Mouse (Mus musculus) embryonic facial prominence, embryonic 15.5 days (tissue): Measurements from ENCODE around the gene St8sia6. TPM values are rescaled to one million over a fixed set of nuclear protein-coding genes. Genes with fewer than 3 reads are reported as not detected.
"Not testable (repeated sequence)": the region's sequence is repeated elsewhere in the genome, so short reads cannot be mapped to it uniquely, and the experiment has no call there.

Experiments used
- ATAC-seq: fragments of 200-750 bp; cut with Nextera tagmentation; 2 replicates; pipeline ENCODE4 v1.8.0; 2017; ENCODE audit warnings: low read depth, moderate TSS enrichment; ENCODE audit not compliant: insufficient number of reproducible peaks, low FRiP score, low TSS enrichment
- H3K27ac ChIP-seq: fragments of 300-500 bp; sonication (generic); replicated peaks from 2 replicates; pipeline ENCODE4 v1.5.1; 2015; ENCODE audit warnings: mild to moderate bottlenecking, inconsistent platforms
- H3K27me3 ChIP-seq: fragments of 300-500 bp; sonication (generic); 2 replicates; pipeline ENCODE4 v1.6.1; 2015; ENCODE audit warnings: inconsistent platforms
- H3K36me3 ChIP-seq: fragments of 300-500 bp; sonication (generic); 2 replicates; pipeline ENCODE4 v1.6.1; 2015; ENCODE audit warnings: mild to moderate bottlenecking, inconsistent platforms
- H3K4me1 ChIP-seq: fragments of 300-500 bp; sonication (generic); 2 replicates; pipeline ENCODE4 v1.6.1; 2015; ENCODE audit warnings: inconsistent platforms
- H3K4me2 ChIP-seq: fragments of 300-500 bp; sonication (generic); replicated peaks from 2 replicates; pipeline ENCODE4 v1.6.1; 2015; ENCODE audit warnings: mild to moderate bottlenecking, inconsistent platforms
- H3K4me3 ChIP-seq: fragments of 300-500 bp; sonication (generic); replicated peaks from 2 replicates; pipeline ENCODE4 v1.5.1; 2015; ENCODE audit warnings: mild to moderate bottlenecking, inconsistent platforms
- H3K9ac ChIP-seq: fragments of 300-500 bp; sonication (generic); 2 replicates; pipeline ENCODE4 v1.6.1; 2015; ENCODE audit warnings: inconsistent platforms
- H3K9me3 ChIP-seq: fragments of 300-500 bp; sonication (generic); replicated peaks from 2 replicates; pipeline ENCODE4 v1.6.1; 2016; ENCODE audit warnings: inconsistent platforms
- WGBS: fragments of 180-500 bp; shearing (Covaris S2); methylation state at CpG from one replicate; pipeline ENCODE4 v1.1.7; 2015; 5-methylcytosine and 5-hydroxymethylcytosine counted together
- polyA plus RNA-seq: library from polyadenylated mRNA; unstranded; fragments of >200 nt; fragmentation: Nextera tagmentation; extraction: Ambion mirVana; gene quantifications from 2 replicates; pipeline ENCODE4 v1.2.1, GENCODE M21; 2015

St8sia6 gene
- polyA plus RNA-seq, 1 experiment from 2014 or later = 2.5 TPM

DNA sequence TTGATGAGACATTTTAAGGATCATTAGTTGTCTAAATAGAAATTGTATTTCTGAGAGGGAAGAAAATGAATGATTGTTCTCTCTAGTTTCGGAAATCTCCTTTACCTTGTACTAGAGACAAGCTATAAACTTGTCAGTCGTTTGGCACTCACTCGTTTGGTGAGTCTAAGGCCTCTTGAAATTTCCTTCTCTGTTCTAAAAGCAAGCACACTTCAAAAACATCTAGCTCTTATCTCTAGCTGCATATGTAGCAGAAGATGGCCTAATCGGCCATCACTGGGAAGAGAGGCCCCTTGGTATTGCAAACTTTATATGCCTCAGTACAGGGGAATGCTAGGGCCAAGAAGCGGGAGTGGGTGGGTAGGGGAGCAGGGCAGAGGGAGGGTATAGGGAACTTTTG, 190.2 kb downstream of the St8sia6 start:
- H3K27ac ChIP-seq, H3K27me3 ChIP-seq, H3K4me1 ChIP-seq, ATAC-seq, H3K4me2 ChIP-seq, H3K9me3 ChIP-seq, H3K36me3 ChIP-seq, H3K4me3 ChIP-seq, H3K9ac ChIP-seq: not testable (repeated sequence)
- WGBS = 83% methylated on average over 5 of the region's 5 CpGs

DNA sequence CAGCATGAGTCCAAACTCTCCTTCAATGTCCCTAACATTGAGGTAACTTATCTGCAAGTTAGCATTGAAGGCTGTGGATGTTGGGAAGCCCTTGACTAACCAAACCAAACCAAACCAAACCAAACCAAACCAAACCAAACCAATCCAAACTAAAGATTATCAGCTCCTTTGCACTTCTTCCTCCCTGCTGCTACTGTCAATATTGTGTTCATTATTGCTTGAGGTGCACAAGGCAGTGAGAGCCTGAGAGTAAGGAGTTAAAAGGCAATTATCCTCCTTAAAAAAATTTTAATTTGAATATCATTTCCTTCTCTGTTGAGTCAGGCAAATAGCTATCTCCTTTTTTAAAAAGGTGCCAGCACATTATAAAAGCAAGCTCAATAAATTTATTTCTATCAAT, 190.8 kb downstream of the St8sia6 start:
- ATAC-seq = no peak
- Histone ChIP-seq H3K4me2 (no peak overlapping the region), H3K27me3 (no peaks in the 10 kb centered on the region), H3K9ac (no peak overlapping the region), H3K4me3 (no peak overlapping the region), H3K9me3 (no peaks in the 10 kb centered on the region), H3K36me3 (no peaks in the 10 kb centered on the region), H3K4me1 (no peaks in the 10 kb centered on the region), H3K27ac (no peak overlapping the region)

Other genes with a start within 250 kb of the St8sia6 start
- gene Trdmt1, start 249.4 kb downstream of the St8sia6 start, polyA plus RNA-seq = 7.7 and 9.3 TPM in 2 replicates
- gene Vim, start 220.1 kb downstream of the St8sia6 start, polyA plus RNA-seq = 1,081 and 1,117 TPM in 2 replicates